Mouse (Mus musculus) adrenal gland, postnatal 10 days (tissue): Measurements from ENCODE around the gene Acsm1. TPM values are rescaled to one million over a fixed set of nuclear protein-coding genes. Genes with fewer than 3 reads are reported as not detected.
"Not testable (repeated sequence)": the region's sequence is repeated elsewhere in the genome, so short reads cannot be mapped to it uniquely, and the experiment has no call there.

Source experiments
- DNase-seq: peaks from one replicate; pipeline ENCODE4 v3.0.0; 2021; ENCODE audit warnings: mixed read lengths
- long read RNA-seq, 2 experiments: library from polyadenylated mRNA; stranded (forward); transcript quantifications; one replicate each; pipeline ENCODE4 v2.0.0; 2021
- total RNA-seq, 2 experiments: library from RNA; stranded (reverse); gene quantifications; 2 replicates each; pipeline ENCODE4 v1.2.3; 2021

Acsm1 gene
- total RNA-seq: 10 to 100 TPM in 1 of 2 experiments, 1 to 10 TPM in 1; 6.5 to 14.0 TPM
- long read RNA-seq, experiment 1, transcript Acsm1-201 (14 exons, 2,083 nt): major isoform, 14 of 27 reads
- long read RNA-seq, experiment 1, partial matches to known transcripts: 11 of 27 reads
- long read RNA-seq, experiment 1, other reads (novel, unspliced or antisense): 2 of 27 reads
- long read RNA-seq, experiment 2, partial matches to known transcripts: 1 of 5 reads
- long read RNA-seq, experiment 2, other reads (novel, unspliced or antisense): 0 of 5 reads

DNA sequence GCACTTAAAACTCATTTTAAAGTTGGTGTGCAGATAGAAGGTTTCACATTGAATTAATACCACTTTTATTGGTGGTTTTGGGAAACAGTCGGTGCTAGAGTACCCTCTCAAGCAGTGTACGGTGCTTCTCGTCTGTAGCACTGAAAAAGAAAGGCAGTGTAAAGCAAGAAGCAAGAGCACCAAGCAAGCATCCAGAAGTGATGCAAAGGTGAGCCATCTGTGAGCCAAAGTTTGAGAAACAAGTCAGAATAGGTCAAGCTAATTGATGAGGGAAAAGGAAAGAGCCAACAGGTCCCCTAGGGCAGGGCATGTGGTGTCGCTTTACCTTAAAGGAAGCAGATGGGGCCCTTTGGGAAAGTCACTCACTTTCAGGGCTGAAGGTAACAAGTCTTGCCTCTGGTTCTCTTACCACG, at the start of gene Acsm1:
Acsm1 (plus strand) TSS at position 363 of the 413 bp plus-strand sequence.
- no peak for DNase-seq

DNA sequence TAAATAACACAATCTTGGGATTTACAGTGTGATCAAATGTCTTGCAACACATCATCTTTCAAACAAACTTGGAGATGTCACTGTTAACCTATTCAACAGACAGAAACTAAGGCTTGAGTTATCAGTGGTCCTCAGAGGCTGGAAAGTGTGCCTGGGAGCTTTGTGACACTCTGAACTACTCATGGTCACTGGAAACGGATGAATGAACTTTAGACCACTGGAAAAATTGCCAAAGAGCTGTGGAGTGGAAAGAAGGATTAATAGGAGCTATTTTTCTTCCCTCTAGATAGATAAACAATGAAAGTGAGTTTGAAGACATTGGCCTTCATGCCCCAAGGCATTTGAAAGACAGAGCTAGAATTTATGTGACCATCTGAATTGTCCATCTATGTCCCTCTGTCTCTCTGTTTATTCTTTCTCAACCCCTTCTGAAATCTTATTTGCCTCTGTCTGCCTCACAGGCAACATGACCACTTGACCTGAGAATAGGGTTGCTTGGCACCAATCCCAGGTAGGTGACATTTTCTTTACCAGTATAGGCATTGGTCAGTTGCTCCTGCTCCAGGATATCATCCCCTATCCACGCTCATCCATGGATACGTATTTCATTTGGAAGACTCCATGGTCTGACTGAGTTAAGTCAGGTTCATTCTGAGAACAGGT, 46.9 kb upstream of the Acsm1 start:
- no peak for DNase-seq

DNA sequence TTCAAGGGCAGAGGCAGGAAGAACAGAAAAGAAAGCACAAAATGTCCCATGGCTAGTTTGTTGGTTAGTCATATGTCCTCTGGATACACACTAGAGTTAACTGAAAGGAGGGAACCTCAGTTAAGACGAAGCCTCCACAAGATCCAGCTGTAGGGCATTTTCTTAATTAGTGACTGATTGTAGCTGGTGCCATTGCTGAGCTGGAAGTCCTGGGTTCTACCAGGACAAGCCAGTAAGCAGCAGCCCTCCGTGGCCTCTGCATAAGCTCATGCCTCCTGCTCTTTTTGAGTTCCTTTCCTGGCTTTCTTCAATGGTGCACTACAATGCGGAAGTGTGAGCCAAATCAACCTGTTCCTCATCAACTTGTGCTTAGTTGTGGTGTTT, 46.4 kb upstream of the Acsm1 start:
- DNase-seq: no peak

DNA sequence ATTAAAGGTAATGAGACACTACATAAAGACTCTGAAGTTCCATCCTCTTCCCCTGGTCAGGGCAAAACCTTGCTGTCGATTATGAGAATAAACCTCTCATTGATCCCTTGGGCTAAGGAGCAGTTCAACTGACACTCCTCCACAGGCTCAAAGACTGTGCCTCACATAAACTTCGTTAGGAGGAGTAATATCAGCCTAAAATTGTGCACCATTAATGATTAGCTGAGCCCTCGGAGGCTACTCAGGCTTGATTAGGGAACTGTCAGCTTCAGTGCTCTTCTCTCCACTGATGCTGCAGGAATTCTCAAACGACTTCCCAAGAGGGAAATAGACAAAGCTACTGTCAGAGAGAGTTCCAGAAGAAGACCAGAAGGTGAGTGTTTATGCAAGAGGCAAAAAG, 45.4 kb upstream of the Acsm1 start:
- DNase-seq: no peak

DNA sequence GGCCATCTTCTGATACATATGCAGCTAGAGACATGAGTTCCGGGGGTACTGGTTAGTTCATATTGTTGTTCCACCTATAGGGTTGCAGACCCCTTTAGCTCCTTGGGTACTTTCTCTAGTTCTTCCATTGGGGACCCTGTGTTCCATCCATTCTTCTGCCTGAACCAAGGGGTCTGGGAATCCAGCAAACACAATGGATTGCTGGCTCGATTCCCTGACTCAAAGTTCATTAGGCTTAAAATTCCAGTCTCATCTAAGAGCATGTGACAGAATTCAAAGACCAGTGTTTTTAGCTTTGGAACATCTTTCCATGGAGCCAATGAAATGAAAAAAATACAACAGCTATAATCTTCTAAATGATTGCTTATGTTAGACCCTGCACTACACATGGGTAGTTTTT, 44.4 kb upstream of the Acsm1 start:
- not testable (repeated sequence) for DNase-seq

DNA sequence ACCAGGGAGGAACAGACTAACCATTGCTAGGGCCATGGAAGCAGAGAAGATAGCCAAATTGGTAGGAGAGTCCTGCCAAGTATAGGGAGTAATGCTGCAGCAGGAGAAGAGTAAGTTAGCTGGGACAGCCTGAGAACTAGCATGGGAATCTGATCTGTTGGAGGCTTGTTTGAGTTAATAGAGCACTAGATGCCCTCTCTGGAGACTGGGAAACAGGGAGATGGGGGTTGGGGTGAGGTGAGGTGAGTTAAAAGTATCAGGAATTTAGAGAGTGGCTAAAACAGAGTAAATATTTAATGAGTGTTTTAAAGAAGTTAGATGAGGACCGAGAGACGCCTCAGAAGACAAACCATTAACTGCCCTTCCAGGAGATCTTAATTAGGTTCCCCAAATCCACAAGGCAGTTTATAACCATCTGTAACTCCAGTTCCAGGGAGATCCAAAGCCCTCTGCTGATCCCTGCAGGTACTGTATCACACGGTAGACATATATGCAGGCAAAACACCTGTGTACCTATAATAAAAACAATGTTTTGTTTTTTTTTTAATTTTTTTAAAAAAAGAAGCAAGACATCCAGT, 12.2 kb upstream of the Acsm1 start:
- no peak for DNase-seq

DNA sequence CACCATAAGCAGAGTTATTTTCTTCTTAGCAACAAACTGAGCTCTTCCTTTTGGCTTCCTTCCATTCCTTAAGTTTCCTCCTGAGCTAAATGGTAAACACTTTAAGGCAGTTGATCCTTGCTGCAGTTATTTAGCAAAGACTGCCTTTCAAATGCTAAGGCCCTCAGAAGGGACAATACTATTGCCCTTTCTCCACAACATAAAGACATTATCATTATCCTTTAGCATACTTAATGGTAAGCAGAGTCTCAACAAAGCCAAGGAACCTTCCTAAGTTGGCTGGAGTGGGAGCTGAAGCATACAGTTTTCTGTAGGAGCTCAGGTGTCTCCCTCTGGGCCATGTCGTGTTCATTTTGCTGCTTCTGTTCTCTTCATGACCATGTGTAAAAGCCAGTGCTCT, 11.5 kb upstream of the Acsm1 start:
- DNase-seq: no peak

DNA sequence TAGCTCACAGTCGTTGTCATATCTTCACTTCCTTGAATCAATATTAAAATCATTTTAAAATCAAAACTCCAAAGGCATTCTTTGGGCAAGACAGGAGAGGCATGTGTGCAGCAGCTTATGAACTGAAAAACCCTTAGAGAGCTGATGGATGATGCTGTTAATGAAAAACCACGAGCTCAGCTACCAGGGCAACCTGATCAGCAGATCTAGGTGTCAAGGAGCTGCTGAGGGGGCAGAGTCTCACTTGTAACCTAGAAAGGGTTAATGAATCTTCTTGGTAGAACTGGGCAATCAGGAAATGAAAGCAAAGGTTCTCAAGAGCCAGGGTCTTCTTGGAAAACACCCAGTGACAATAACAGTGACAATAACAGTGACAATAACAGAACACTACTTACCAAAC, 10.3 kb upstream of the Acsm1 start:
- DNase-seq: no peak

DNA sequence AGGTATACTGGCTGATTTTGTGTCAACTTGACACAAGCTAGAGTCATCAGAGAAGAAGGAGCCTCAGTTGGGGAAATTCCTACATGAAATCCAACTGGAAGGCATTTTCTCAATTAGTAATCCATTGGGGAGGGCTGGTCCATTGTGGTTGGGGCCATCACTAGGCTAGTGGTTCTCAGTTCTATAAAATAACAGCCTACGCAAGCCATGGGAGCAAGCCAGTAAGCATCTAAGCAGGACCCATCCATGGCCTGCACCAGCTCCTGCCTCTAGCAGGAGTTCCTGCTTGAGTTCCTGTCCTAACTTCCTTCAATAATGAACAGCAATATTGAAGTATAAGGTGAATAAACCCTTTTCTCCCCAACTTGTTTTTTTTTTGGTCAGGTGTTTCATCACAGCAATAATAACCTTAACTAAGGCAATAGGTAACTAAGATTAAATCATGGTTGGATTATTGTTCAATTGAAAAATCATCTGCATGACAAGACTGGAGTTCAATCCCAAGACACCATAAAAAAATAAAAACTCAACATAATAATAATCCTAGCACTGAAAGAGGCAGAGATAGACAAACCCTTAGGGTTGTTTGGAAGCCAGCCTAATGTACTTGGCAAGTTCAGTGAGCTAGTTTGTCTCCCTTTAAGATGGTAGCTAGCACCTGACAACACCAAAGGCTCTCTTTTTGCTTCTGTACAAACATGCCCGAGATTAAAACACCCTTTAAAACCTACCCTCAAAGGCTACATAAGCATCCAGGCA, 5.5 kb upstream of the Acsm1 start:
- no peak for DNase-seq

DNA sequence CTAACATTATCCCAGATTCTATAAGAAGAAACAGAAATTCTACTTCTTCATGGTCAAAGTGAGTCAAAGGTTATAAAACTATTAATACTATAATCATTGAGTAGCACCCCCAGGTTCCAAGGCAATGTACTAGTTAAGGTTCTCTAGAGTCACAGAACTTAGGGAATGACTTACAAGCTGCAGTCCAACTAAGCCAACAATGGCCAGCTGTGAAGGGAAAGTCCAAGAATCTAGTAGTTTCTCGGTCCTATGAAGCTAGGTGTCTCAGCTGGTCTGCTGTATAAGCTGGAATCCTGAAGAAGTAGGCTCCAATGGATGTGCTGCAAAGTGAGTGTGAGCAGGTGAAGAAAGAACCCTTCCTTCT, 4.9 kb upstream of the Acsm1 start:
- DNase-seq: no peak

DNA sequence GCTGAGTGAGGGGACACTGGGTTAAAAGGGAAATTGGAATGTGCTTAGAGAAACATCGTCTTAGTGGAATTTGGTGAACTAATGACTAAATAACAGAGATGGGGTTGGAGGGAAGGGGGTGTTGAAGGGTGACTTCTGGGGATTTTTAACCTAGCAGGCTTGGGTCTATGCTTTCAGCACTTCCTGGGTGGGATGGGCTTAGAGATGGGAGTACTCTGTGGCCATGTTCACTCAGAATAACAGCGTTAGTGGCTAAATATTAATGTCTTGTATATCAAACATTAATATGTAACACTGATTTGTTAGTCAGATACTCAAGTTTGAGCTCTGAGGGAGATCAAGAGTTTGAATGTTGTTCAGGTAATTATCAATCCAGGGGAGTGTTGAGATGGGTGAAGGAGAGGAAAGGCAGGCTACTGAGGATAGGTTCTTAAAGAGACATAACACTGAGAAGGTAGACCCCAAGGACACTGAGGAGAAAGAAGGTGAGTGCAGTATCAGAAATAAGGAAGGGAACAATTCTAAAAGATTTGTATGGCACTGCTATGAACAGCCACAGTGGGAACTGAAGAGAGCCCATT, 1.8 kb upstream of the Acsm1 start:
- DNase-seq: no peak

DNA sequence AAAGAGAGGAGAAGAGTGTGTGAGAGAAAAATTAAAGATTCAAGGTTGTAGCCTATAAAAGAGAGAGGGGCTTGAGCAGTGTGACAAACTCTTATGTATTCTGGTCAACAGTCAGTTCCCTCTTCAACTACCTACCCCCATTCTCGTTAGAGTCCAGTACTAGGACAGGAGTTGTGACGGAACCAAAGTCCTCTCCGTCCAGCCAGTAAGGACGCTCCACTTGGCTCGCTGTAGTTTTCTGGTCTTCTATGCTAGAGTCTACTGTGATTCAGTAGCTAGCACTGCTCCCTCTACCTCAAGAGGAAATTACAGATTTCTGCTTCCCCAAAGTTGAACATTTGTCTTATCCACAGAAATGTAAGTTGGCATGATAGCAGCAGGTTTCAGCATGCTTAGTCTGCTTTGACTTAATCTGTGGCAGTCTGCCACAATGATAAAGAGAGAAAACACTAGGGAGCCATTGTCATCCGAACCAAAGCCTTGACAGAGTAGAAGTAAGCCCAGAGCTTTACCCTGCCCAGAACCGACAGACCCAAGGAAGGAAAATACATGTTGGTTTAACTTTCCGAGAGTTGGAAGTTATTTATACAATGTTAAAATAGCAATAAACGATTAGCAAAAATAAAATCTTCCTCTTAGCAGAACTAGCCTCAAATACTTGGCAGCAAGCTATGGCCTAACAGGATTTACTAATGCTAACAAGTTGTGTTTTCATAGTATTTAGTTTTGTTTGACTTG, 731 bp upstream of the Acsm1 start:
- DNase-seq: no peak

DNA sequence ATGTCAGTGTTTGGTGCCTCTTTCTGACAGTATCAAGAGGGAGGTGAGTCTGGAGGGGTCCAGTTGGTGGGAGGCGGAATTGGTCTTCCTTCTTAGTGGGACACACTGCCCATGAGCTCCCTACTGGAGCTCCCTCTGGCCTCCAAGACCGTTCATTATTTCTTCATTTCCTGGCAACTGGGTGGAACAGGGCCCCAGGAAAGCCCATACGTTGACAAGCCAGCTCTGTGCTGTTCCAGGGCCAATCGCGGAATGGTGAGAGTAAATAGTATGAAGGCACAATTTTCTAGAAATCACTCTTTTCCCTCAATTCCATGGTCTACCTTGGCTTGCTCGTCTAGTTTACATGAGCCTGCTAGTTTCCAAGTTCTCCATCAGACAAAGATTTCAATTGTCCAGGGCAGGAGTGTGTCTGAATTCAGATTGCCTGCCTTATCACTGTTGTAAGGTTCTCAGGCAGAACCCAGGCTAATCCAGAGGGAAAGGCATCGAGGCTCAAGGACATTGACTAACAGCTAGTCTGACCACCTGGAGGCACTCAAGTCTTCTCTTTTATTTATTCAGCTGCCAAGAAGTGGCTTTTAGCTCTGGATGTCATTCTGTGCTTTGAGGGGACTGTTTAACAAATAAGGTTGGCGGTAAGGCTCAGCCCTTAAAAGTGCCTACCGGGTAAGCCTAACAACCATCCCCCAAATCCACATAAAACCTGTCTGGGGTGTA, 1.1 kb downstream of the Acsm1 start:
- DNase-seq: no peak

DNA sequence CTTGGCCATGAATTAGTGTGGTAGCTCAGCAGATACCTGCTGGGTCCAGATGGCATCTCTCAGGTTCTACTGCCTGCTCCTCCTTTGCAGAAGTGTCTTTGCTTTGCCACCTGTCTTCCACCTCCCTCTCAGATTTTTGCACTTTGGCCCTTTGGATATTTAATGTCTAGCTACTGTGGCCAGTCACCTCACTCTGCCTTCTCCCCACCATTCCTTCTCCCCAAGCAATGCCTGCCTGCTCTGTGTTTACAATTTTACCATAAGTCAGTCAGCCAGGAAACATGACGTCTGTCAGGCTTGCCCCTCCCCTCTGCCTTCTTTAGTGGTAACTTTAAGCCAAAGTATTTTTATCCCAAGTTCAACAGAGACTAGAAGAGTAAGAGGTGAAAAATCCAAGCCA, 9.7 kb downstream of the Acsm1 start:
- DNase-seq: no peak

DNA sequence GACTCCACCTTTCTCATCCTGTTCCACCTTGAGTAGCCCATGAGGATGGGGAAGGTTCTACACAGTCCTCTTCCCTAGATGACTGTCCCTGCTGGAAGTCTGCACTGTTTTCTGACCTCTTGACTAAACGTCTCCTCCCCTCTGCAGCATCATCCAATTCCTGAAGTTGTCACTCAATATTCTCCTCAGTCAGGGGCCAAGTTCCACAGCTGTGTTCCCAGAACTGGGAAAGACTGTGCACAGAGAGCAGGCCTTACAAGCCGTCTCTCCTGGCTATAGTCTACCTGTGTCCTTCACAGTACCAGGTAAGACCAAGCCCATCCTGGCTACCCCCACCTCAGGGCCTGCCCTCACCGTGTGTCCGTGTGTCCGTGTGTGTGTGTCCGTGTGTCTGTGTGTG, 10.8 kb downstream of the Acsm1 start:
- no peak for DNase-seq

DNA sequence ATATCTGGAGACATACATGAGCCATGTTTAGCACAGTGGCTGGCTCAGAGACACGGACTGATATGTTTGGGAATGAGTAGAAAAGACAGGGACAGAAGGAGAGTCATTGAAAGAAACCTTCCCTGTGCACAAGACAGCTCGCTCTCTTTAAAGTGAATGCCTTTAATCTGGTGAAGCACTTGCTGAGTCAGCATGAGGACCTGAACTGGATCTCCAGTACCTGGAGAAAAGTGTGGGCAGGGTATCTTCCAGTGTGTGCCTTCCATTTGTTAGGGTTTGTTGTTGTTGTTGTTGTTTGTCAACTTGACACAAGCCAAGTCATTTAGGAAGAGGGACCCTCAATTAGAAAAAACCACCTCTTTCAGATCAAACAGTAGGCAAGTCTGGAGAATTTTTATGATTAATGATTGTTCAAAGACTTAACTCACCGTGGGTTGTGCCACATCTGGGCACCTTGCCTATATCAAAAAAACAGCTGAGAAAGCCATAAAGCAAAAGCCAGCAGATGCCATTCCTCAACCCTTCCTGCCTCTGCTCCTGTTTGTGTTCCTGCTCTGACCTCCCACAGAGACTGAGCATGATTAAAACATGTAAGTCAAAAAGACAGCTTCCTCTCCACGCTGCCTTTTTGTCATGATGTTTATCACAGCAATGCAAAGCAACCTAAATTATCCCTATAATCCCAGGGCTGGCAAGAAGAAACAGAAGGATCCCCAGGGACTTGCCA, 11.5 kb downstream of the Acsm1 start:
- DNase-seq: peak; percentile 9

DNA sequence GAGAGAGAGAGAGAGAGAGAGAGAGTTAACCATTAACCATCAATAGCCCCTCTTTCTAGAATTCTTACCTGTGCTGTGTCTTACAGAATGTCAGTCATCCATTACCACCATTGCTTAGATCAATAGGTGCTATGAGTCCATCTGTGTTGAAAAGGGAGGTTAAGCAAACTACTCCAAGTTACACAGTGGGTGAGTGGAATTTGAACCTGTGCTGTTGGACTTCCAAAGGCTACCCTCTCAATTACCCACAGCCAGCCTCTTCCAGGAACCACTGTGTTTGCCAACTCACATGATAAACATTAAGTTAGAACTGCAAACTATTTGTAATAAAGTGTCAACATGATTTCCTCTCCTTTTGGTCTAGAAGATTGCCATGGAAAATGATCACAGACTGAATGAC, 13.3 kb downstream of the Acsm1 start:
- no peak for DNase-seq

DNA sequence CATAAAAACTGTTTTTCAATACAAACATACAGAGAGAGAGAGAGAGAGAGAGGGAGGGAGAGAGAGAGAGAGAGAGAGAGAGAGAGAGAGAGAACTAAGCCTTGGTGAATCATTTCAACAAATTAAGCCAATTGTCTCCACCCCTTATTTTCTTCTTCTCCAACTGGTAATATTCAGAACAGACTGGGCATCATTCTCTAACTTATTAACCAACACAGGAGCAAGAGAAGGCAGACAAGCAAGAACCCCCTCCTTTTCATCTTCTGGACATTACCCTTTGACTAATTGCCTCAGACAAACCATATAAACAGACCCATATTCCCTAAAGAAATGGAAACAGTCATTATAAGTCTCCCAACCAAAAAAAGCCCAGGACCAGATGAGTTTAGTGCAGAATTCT, 31.9 kb downstream of the Acsm1 start:
- DNase-seq: no peak

DNA sequence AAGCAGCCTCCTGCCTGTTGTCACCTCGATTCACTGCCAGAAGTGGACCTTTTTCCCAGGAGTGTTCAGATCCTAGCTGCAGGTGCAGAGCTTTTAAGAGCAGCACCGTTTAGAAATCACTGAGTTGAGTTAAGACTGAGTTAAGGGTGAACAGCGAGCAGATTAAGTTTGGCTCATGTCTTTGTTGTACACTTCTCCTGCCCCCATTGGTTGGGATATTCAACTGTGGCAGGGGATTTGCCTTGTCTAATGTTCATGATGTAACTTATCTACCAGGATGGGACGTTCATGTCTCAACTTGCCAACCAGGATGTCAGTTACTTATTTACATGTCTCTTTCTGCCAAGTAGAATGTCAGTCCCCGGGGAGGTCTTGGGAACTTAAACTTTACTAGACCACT, 35.5 kb downstream of the Acsm1 start:
- DNase-seq: no peak

DNA sequence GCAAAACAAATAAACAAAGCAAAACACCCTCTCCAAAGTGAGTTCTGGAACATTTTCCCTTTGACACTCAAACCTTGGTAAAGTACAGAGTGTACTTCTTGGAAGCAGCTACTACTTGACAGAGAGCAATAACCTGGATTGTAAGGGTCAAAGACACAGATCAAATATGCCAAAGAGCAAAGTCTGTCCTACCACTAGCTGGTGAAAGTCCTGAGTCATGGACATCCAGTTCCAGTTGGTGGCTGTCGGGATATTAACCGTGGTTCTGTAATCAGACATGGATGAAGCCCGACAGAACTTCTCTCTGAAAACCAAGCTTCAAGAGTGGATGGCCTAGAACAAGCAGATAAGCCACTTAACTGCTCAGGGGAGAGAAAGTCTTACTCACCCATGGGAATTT, 61.1 kb downstream of the Acsm1 start:
- no peak for DNase-seq

DNA sequence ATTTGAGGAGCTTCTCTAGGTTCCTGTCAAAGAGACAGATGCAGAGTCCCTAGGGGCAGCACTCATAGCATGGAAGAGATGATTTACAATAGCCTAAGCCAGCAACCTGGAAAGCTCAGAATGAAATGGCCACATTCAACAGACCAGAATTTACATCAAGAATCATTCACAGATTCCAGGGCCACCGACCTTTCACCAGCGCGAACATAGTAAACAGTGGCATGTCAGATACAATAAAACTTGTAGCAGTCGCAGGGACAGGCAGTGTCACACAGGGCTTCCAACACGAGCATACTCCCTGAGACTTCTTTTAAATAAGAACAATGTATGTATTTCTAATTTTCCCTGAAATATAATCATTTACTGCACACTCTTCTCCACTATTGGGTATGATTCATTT, 63.6 kb downstream of the Acsm1 start:
- no peak for DNase-seq
